Mouse (Mus musculus) olfactory bulb, adult 2 months (tissue): Measurements from ENCODE around the gene Pacrg. TPM values are rescaled to one million over a fixed set of nuclear protein-coding genes. Genes with fewer than 3 reads are reported as not detected.

Experiments
- H3K27ac ChIP-seq: fragments of 200-500 bp; 2 replicates; pipeline ENCODE4 v1.5.1; 2012; ENCODE audit warnings: low read depth, low read length; ENCODE audit not compliant: insufficient read depth
- H3K4me1 ChIP-seq: fragments of 200-500 bp; 2 replicates; pipeline ENCODE4 v1.6.1; 2012; ENCODE audit warnings: low read length; ENCODE audit not compliant: control insufficient read depth, insufficient read depth
- H3K4me3 ChIP-seq: fragments of 200-500 bp; 2 replicates; pipeline ENCODE4 v1.5.1; 2012; ENCODE audit warnings: mild to moderate bottlenecking, low read depth, low read length, moderate library complexity; ENCODE audit not compliant: insufficient read depth
- CTCF ChIP-seq: fragments of 200-500 bp; IDR thresholded peaks from 2 replicates; pipeline ENCODE4 v1.5.1; 2012; ENCODE audit warnings: low read depth, mild to moderate bottlenecking, low read length, moderate library complexity; ENCODE audit not compliant: insufficient read depth
- POLR2A ChIP-seq: fragments of 200-500 bp; IDR thresholded peaks from 2 replicates; pipeline ENCODE4 v1.6.1; 2012; ENCODE audit warnings: mild to moderate bottlenecking, low read depth, low read length, moderate library complexity; ENCODE audit not compliant: insufficient read depth
- WGBS: fragments of 180-500 bp; shearing (Covaris S2); methylation state at CpG from one replicate; pipeline ENCODE4 v1.1.7; 2018; 5-methylcytosine and 5-hydroxymethylcytosine counted together
- polyA plus RNA-seq: library from polyadenylated mRNA; stranded (reverse); fragments of >200 nt; gene quantifications from 2 replicates; pipeline ENCODE4 v1.2.4, GENCODE M21; 2012; ENCODE audit warnings: low replicate concordance; ENCODE audit not compliant: missing spikeins, insufficient read depth, insufficient read length

Gene Pacrg
- polyA plus RNA-seq, 1 experiment: not detected

GRCm38 (mm10) chr17:10465467-10465866 is 374.6 kb downstream of the Pacrg start:
- Histone ChIP-seq H3K27ac (no peak overlapping the region), H3K4me3 (no peak overlapping the region), H3K4me1 (0 out of 2 replicates have a peak, but pooled peaks cover 8% of the 10 kb centered on the region)
- TF ChIP-seq CTCF (no peak), POLR2A (no peak)
- 97% methylated on average over 6 of the region's 6 CpGs for WGBS

DNA sequence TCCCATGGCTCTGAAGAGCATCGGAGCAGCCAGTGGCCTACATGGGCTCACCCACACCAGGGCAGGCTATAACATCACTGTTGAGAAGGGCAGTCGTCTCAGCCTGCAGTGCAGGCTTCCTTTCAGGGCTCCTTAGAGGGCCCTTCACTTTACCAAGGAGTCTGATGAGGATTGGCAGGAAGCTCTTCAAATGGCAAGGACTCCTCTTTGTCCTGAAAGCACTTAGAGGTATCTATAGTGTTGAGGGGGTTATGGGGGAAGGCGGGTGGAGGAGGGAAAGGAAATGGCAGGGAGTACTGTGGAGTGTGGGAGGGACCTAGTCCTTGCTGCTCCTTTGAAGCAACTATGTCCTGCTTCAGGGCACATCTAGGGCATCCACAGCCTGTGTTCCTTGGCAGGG is 375.4 kb downstream of the Pacrg start:
- 0 out of 2 replicates have a peak, but pooled peaks cover 8% of the 10 kb centered on the region for H3K4me1 ChIP-seq
- WGBS: 80% methylated on average over 2 of the region's 3 CpGs
- no peak overlapping the region for H3K4me3 ChIP-seq
- TF ChIP-seq POLR2A (no peak), CTCF (no peak)
- H3K27ac ChIP-seq: no peak overlapping the region

GRCm38 (mm10) chr17:10463626-10464025 is 376.5 kb downstream of the Pacrg start:
- WGBS: 79% methylated on average over 3 of the region's 3 CpGs
- 0 out of 2 replicates have a peak, but pooled peaks cover 8% of the 10 kb centered on the region for H3K4me1 ChIP-seq
- H3K4me3 ChIP-seq: no peak overlapping the region
- TF ChIP-seq POLR2A (no peak), CTCF (no peak)
- no peak overlapping the region for H3K27ac ChIP-seq

DNA sequence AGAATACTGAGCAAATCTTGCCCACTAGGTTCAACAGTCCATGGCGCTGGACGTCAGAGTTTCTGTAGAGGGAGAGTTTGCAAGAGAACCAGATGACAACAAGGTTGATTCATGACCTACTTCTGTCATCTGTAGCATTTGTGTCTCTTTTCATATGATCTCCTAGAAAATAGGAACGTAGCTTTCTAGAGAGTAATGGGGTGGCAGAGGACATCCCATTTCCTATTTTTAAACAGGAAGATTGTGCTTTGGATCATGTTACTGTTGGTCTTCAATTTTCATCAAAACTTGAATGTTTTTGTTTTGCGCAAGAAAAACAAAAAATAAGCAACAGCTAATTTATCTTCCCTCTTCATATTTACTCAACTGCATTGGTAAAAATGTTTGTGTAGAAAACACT is 379.2 kb downstream of the Pacrg start:
- Histone ChIP-seq H3K4me3 (no peak overlapping the region), H3K4me1 (0 out of 2 replicates have a peak, but pooled peaks cover 8% of the 10 kb centered on the region), H3K27ac (no peak overlapping the region)
- 91% methylated on average over 4 of the region's 4 CpGs for WGBS
- no peak for TF ChIP-seq POLR2A
- no peak for TF ChIP-seq CTCF

DNA sequence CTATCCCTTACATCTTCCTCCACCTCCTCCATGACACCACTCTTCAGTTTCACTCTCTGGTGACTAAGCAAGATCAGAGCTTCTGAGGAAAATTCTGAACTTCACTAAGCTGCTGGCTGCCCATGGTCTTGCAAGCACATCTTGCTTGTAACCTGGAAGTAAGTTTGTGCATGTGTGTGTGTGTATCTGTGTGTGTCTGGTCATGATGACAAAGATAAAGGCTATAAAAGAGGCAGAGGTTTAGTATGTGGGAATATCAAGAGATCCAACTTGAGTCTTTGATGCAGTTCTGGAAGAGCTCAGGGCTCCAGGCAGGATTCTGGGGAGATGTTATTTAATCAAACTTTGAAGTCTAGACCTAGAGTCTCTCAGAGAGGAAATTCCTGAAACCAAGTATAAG is 381.4 kb downstream of the Pacrg start:
- Histone ChIP-seq H3K27ac (no peak overlapping the region), H3K4me3 (no peak overlapping the region), H3K4me1 (no peaks in the 10 kb centered on the region)
- no peak for TF ChIP-seq CTCF
- TF ChIP-seq POLR2A: no peak

DNA sequence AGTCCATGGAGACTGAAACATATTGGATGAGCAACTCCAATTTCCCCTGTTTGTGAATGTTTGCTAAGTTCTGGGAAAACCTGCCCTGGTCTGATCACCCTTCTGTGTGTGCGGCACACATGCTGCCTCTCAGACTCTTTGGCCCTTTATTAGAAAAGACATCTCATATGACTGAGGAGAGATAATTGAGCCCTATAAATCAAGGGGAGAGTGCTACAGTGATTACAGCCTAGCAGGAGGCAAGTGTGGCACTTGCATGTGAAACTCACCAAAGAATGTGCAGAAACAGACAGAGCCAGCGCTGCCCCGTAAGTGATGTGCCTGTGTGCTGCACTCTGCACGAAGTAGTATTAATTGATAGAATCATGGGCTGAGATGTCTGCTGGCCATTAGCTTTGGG is 383.7 kb downstream of the Pacrg start:
- H3K4me1 ChIP-seq: 0 out of 2 replicates have a peak, but pooled peaks cover under 1% of the 10 kb centered on the region
- no peak overlapping the region for H3K4me3 ChIP-seq
- WGBS: 95% methylated on average over 4 of the region's 4 CpGs
- no peak overlapping the region for H3K27ac ChIP-seq
- TF ChIP-seq POLR2A (no peak), CTCF (no peak)

- TF ChIP-seq POLR2A (no peak), CTCF (no peak)
- H3K4me3 ChIP-seq: no peak overlapping the region
- 81% methylated on average over 7 of the region's 7 CpGs for WGBS
- no peak overlapping the region for H3K27ac ChIP-seq
- peaks cover 3% of the 10 kb centered on the region; the same call in 1 of the 2 replicates for H3K4me1 ChIP-seq
These were observed 384.1 kb downstream of the Pacrg start for GRCm38 (mm10) chr17:10455961-10456360.

DNA sequence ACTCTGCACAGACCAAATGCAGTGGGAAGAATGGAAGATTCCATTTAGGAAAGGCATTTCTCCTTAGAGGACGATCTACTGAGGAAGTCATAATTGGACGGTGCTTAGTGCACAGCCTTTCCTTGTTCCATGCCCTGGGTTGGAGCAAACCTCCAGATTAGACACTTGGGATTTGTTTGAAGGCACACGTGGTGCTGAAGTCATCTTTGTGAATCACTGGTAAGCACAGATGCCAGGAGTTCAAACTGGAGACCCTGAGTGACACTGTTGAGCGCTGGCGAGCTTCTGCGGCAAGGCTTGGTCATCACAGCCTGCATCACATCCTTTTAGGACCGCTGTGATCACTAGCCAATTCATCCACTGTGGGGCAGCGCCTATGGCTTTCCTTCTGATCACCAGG is 385.7 kb downstream of the Pacrg start:
- 93% methylated on average over 8 of the region's 8 CpGs for WGBS
- H3K4me3 ChIP-seq: no peak overlapping the region
- H3K4me1 ChIP-seq: peaks cover 8% of the 10 kb centered on the region
- no peak overlapping the region for H3K27ac ChIP-seq
- TF ChIP-seq CTCF: no peak
- TF ChIP-seq POLR2A: no peak

- Histone ChIP-seq H3K4me3 (no peak overlapping the region), H3K27ac (no peak overlapping the region), H3K4me1 (peaks cover 17% of the 10 kb centered on the region)
- TF ChIP-seq POLR2A (no peak), CTCF (no peak)
- whole genome bisulfite sequencing: 94% methylated on average over 3 of the region's 3 CpGs
These were observed 387.3 kb downstream of the Pacrg start for GRCm38 (mm10) chr17:10452801-10453200.
